ENCODE assay signal across 10 mouse cellular contexts in genomic region chr3:122360721-122361138, GRCm38 (mm10).
DNase-seq lines count a peak whose midpoint lies in the region; ATAC-seq and TF ChIP-seq lines count a peak whose summit lies in the region.
"Had no signal": no experiment of that assay in that cellular context is flagged by ENCODE, and none has a peak within 500 bp of the region (broad histone marks: within the 10 kb centered on the region; RNA-seq: fewer than 3 reads in every experiment).

No protein-coding gene starts in this region.

- no peaks in the 10 kb centered on the region for H3K9me3 ChIP-seq in heart, embryonic 14.5 days (ENCODE audit: control insufficient read depth, low read length)
- H3K9me3 ChIP-seq in limb, embryonic 11.5 days (ENCODE audit: control insufficient read depth, low read length), result no peaks in the 10 kb centered on the region

- H3K4me2 ChIP-seq in heart, embryonic 14.5 days (ENCODE audit: low read length), result no peak overlapping the region
- H3K4me2 ChIP-seq in limb, embryonic 11.5 days (ENCODE audit: low read depth, severe bottlenecking), result no peak overlapping the region

- DNase-seq in gastrocnemius, postnatal 14 days, result peak; percentile 49
- no peak for DNase-seq in gastrocnemius, adult 18-20 months (ENCODE audit: low spot score)
- DNase-seq in brain, embryonic 14.5 days (ENCODE audit: low read depth), result peak; percentile 33
- peak; percentile 37 for DNase-seq in limb, embryonic 11.5 days (ENCODE audit: low spot score)
- DNase-seq in layer of hippocampus, postnatal 10 days (ENCODE audit: low spot score in 2 of 2), result no peak
- DNase-seq in spleen, postnatal 36 days (ENCODE audit: low spot score in 2 of 2), result no peak
- DNase-seq: right cerebral cortex, adult 18-20 months had no signal

- 0 out of 2 replicates have a peak, but pooled peaks cover 4% of the 10 kb centered on the region for H3K27me3 ChIP-seq in heart, embryonic 14.5 days (ENCODE audit: control insufficient read depth, insufficient read depth, low read length)
- H3K27me3 ChIP-seq in limb, embryonic 11.5 days (ENCODE audit: control insufficient read depth, insufficient read depth, low read length), result no peaks in the 10 kb centered on the region
- H3K27me3 ChIP-seq: CH12.LX had no signal

- 0 out of 2 replicates have a peak, but pooled peaks have one; percentile 11 for ATAC-seq in heart, embryonic 14.5 days (ENCODE audit: insufficient number of reproducible peaks, insufficient read depth, low FRiP score, low read depth)
- no peak for ATAC-seq in limb, embryonic 11.5 days (ENCODE audit: insufficient number of reproducible peaks, low FRiP score, low TSS enrichment, low read depth)
- ATAC-seq in megakaryocyte, adult 5-6 weeks (ENCODE audit: poor library complexity, severe bottlenecking), result no peak

- no peak overlapping the region for H3K4me3 ChIP-seq in heart, embryonic 14.5 days (ENCODE audit: control insufficient read depth in 1 of 2, insufficient read depth in 1 of 2, low read depth in 1 of 2, low read length in 2 of 2)
- H3K4me3 ChIP-seq in limb, embryonic 11.5 days (ENCODE audit: low read depth, low read length), result no peak overlapping the region

- WGBS in heart, embryonic 14.5 days, result 35% methylated on average over 5 of the region's 5 CpGs
- 39% methylated on average over 5 of the region's 5 CpGs for WGBS in limb, embryonic 11.5 days

- H3K4me1 ChIP-seq in heart, embryonic 14.5 days (ENCODE audit: control insufficient read depth in 2 of 2, insufficient read depth in 2 of 2, low read length in 2 of 2), result peaks cover 8 to 11% of the 10 kb centered on the region in 2 experiments
- H3K4me1 ChIP-seq in limb, embryonic 11.5 days (ENCODE audit: control insufficient read depth, insufficient read depth, low read length), result peaks cover 10% of the 10 kb centered on the region

- TF ChIP-seq CTCF in brain, embryonic 14.5 days (IDR thresholded peaks at IDR 0.05; ENCODE audit: borderline replicate concordance, extremely low read depth, insufficient read depth, insufficient read length), result no peak

- no peak overlapping the region for H3K27ac ChIP-seq in heart, embryonic 14.5 days (replicated peaks in 1 of 2; ENCODE audit: control insufficient read depth in 1 of 2, insufficient read depth in 1 of 2, low read depth in 2 of 2, low read length in 2 of 2)
- H3K27ac ChIP-seq in limb, embryonic 11.5 days (replicated peaks; ENCODE audit: low read depth, low read length), result no peak overlapping the region

- TF ChIP-seq POLR2A in brain, embryonic 14.5 days (IDR thresholded peaks at IDR 0.05; ENCODE audit: borderline replicate concordance, extremely low read depth, insufficient read depth, insufficient read length, poor library complexity, severe bottlenecking), result no peak

- no peaks in the 10 kb centered on the region for H3K36me3 ChIP-seq in heart, embryonic 14.5 days (ENCODE audit: control insufficient read depth, insufficient read depth, low read length)
- no peaks in the 10 kb centered on the region for H3K36me3 ChIP-seq in limb, embryonic 11.5 days (ENCODE audit: control insufficient read depth, insufficient read depth, low read length)

- intact Hi-C loops in gastrocnemius, postnatal 14 days (cut with DNase I; ENCODE audit: low total_unique reads), result no loop called here

- H3K9ac ChIP-seq in heart, embryonic 14.5 days (ENCODE audit: low read length), result no peak overlapping the region
- H3K9ac ChIP-seq in limb, embryonic 11.5 days (ENCODE audit: low read length), result no peak overlapping the region

Comparison
In these comparisons a context has a peak if more than half of its experiments do, and no peak if none do; other contexts are left out.
1. DNase-seq: peak in gastrocnemius, postnatal 14 days (single experiment), brain, embryonic 14.5 days (single experiment) and limb, embryonic 11.5 days (single experiment); none in gastrocnemius, adult 18-20 months (single experiment), layer of hippocampus, postnatal 10 days (0 of 2) and spleen, postnatal 36 days (0 of 2).